Mouse (Mus musculus) MEL (cell line): ENCODE data around the gene Cdca3. TPM values are rescaled to one million over a fixed set of nuclear protein-coding genes. Genes with fewer than 3 reads are reported as not detected.
A peak's percentile ranks its signal among the peaks of the same experiment; 100 is the strongest.

Source experiments
- DNase-seq: peaks from one replicate; pipeline ENCODE4 v3.0.0; 2011; ENCODE audit warnings: low read depth, low spot score
- H3K27ac ChIP-seq: 2 replicates; pipeline ENCODE4 v1.5.1; 2012; ENCODE audit warnings: low read depth, mild to moderate bottlenecking, control low read depth, low read length, moderate library complexity; ENCODE audit not compliant: control insufficient read depth
- H3K27me3 ChIP-seq, 2 experiments: fragments of 150-350 bp in 1 of 2; sonication (generic) in 1 of 2; 2 replicates each; pipeline ENCODE4 v1.6.1; 2012; ENCODE audit warnings: low read length in 2 of 2, mild to moderate bottlenecking in 2 of 2, improper control_type of control experiment in 1 of 2, moderate library complexity in 1 of 2; ENCODE audit not compliant: insufficient read depth in 2 of 2, control insufficient read depth in 1 of 2
- H3K36me3 ChIP-seq, 2 experiments: 2 replicates each; pipeline ENCODE4 v1.6.1; 2012 to 2014; ENCODE audit warnings: low read length in 2 of 2, improper control_type of control experiment in 1 of 2, inconsistent platforms in 1 of 2, mild to moderate bottlenecking in 1 of 2; ENCODE audit not compliant: insufficient read depth in 2 of 2, control insufficient read depth in 1 of 2
- H3K4me1 ChIP-seq, 2 experiments: fragments of 150-350 bp in 1 of 2; sonication (generic) in 1 of 2; 2 replicates each; pipeline ENCODE4 v1.6.1; 2012; ENCODE audit warnings: low read length in 2 of 2, improper control_type of control experiment in 1 of 2, mild to moderate bottlenecking in 1 of 2; ENCODE audit not compliant: insufficient read depth in 2 of 2, control insufficient read depth in 1 of 2
- H3K4me3 ChIP-seq, 2 experiments: fragments of 150-350 bp in 1 of 2; sonication (generic) in 1 of 2; 2 replicates each; pipeline ENCODE4 v1.5.1; 2012; ENCODE audit warnings: low read depth in 2 of 2, low read length in 2 of 2, mild to moderate bottlenecking in 2 of 2, moderate library complexity in 2 of 2, control low read depth in 1 of 2, improper control_type of control experiment in 1 of 2; ENCODE audit not compliant: control insufficient read depth in 1 of 2, insufficient read depth in 1 of 2
- H3K79me2 ChIP-seq: 2 replicates; pipeline ENCODE4 v1.6.1; 2012; ENCODE audit warnings: mild to moderate bottlenecking, low read length, moderate library complexity; ENCODE audit not compliant: control insufficient read depth, poor library complexity, insufficient read depth
- H3K9ac ChIP-seq: 2 replicates; pipeline ENCODE4 v1.6.1; 2012; ENCODE audit warnings: low read depth, mild to moderate bottlenecking, control low read depth, low read length, moderate library complexity; ENCODE audit not compliant: control insufficient read depth, poor library complexity, severe bottlenecking
- H3K9me3 ChIP-seq: fragments of 150-350 bp; sonication (generic); replicated peaks from 2 replicates; pipeline ENCODE4 v1.6.1; 2012; ENCODE audit warnings: mild to moderate bottlenecking, low read length, improper control_type of control experiment, moderate library complexity; ENCODE audit not compliant: insufficient read depth
- BHLHE40 ChIP-seq: IDR thresholded peaks from 2 replicates; pipeline ENCODE4 v1.6.1; 2012; ENCODE audit warnings: low read depth, mild to moderate bottlenecking, inconsistent platforms, low read length, improper control_type of control experiment, borderline replicate concordance
- CHD1 ChIP-seq: IDR thresholded peaks from 2 replicates; pipeline ENCODE4 v1.6.1; 2012; ENCODE audit warnings: low read depth, mild to moderate bottlenecking, inconsistent platforms, low read length, improper control_type of control experiment
- E2F4 ChIP-seq: IDR thresholded peaks from 2 replicates; pipeline ENCODE4 v1.6.1; 2011; ENCODE audit warnings: low read depth, low read length, improper control_type of control experiment, borderline replicate concordance
- ETS1 ChIP-seq: IDR thresholded peaks from 2 replicates; pipeline ENCODE4 v1.6.1; 2012; ENCODE audit warnings: low read depth, mild to moderate bottlenecking, inconsistent platforms, low read length, improper control_type of control experiment, moderate library complexity
- GABPA ChIP-seq: IDR thresholded peaks from 2 replicates; pipeline ENCODE4 v1.6.1; 2012; ENCODE audit warnings: low read depth, mild to moderate bottlenecking, inconsistent platforms, low read length, improper control_type of control experiment, moderate library complexity
- GATA1 ChIP-seq: IDR thresholded peaks from 2 replicates; pipeline ENCODE4 v1.6.1; 2011; ENCODE audit warnings: low read depth, low read length, improper control_type of control experiment
- KAT2A ChIP-seq: conservative IDR thresholded peaks from 2 replicates; pipeline ENCODE4 v1.6.1; 2012; ENCODE audit warnings: low read depth, low read length, improper control_type of control experiment, inconsistent platforms
- MAX ChIP-seq: IDR thresholded peaks from 2 replicates; pipeline ENCODE4 v1.6.1; 2011; ENCODE audit warnings: low read length, improper control_type of control experiment
- MAZ ChIP-seq: IDR thresholded peaks from 2 replicates; pipeline ENCODE4 v1.6.1; 2012; ENCODE audit warnings: low read depth, mild to moderate bottlenecking, inconsistent platforms, low read length, improper control_type of control experiment
- MEF2A ChIP-seq: IDR thresholded peaks from 2 replicates; pipeline ENCODE4 v1.6.1; 2014; ENCODE audit warnings: low read depth, mild to moderate bottlenecking, inconsistent platforms, low read length, improper control_type of control experiment; ENCODE audit not compliant: poor library complexity, insufficient replicate concordance, severe bottlenecking; ENCODE audit errors: extremely low read depth
- MXI1 ChIP-seq: IDR thresholded peaks from 2 replicates; pipeline ENCODE4 v1.6.1; 2011; ENCODE audit warnings: mild to moderate bottlenecking, low read depth, low read length, improper control_type of control experiment
- MYB ChIP-seq: IDR thresholded peaks from 2 replicates; pipeline ENCODE4 v1.6.1; 2011; ENCODE audit warnings: mild to moderate bottlenecking, low read depth, low read length, improper control_type of control experiment
- NELFE ChIP-seq: IDR thresholded peaks from 2 replicates; pipeline ENCODE4 v1.6.1; 2011; ENCODE audit warnings: low read depth, low read length, improper control_type of control experiment
- POLR2A ChIP-seq, 2 experiments: IDR thresholded peaks; 2 replicates each; pipeline ENCODE4 v1.6.1; 2011 to 2012; ENCODE audit warnings: low read length in 2 of 2, mild to moderate bottlenecking in 2 of 2, control low read depth in 1 of 2, improper control_type of control experiment in 1 of 2, low read depth in 1 of 2, moderate library complexity in 1 of 2; ENCODE audit not compliant: control insufficient read depth in 1 of 2, insufficient read depth in 1 of 2, poor library complexity in 1 of 2
- POLR2AphosphoS2 ChIP-seq: IDR thresholded peaks from 2 replicates; pipeline ENCODE4 v1.6.1; 2011; ENCODE audit warnings: low read length, improper control_type of control experiment
- POLR2AphosphoS5 ChIP-seq: IDR thresholded peaks from 2 replicates; pipeline ENCODE4 v1.6.1; 2012; ENCODE audit warnings: low read depth, borderline replicate concordance, mild to moderate bottlenecking, inconsistent platforms, low read length, moderate library complexity, mixed read lengths
- RAD21 ChIP-seq: IDR thresholded peaks from 2 replicates; pipeline ENCODE4 v1.6.1; 2011; ENCODE audit warnings: mild to moderate bottlenecking, low read depth, low read length, improper control_type of control experiment
- RCOR1 ChIP-seq: IDR thresholded peaks from 2 replicates; pipeline ENCODE4 v1.6.1; 2012; ENCODE audit warnings: low read depth, mild to moderate bottlenecking, inconsistent platforms, low read length, improper control_type of control experiment
- SIN3A ChIP-seq: IDR thresholded peaks from 2 replicates; pipeline ENCODE4 v1.6.1; 2012; ENCODE audit warnings: low read length, improper control_type of control experiment, inconsistent platforms
- TBP ChIP-seq: IDR thresholded peaks from 2 replicates; pipeline ENCODE4 v1.8.0; 2011; ENCODE audit warnings: low read depth, low read length, improper control_type of control experiment
- TCF12 ChIP-seq: IDR thresholded peaks from 2 replicates; pipeline ENCODE4 v1.6.1; 2014; ENCODE audit warnings: low read depth, mild to moderate bottlenecking, inconsistent platforms, low read length, improper control_type of control experiment, moderate library complexity
- ZC3H11A ChIP-seq: IDR thresholded peaks from 2 replicates; pipeline ENCODE4 v1.6.1; 2012; ENCODE audit warnings: low read depth, mild to moderate bottlenecking, inconsistent platforms, low read length, improper control_type of control experiment
- ZKSCAN1 ChIP-seq: IDR thresholded peaks from 2 replicates; pipeline ENCODE4 v1.6.1; 2012; ENCODE audit warnings: low read depth, mild to moderate bottlenecking, inconsistent platforms, low read length, improper control_type of control experiment, moderate library complexity
- ZMIZ1 ChIP-seq: IDR thresholded peaks from 2 replicates; pipeline ENCODE4 v1.6.1; 2012; ENCODE audit warnings: low read depth, mild to moderate bottlenecking, inconsistent platforms, low read length, improper control_type of control experiment, moderate library complexity
- polyA plus RNA-seq, 2 experiments: library from polyadenylated mRNA; stranded (reverse) in 1 of 2; unstranded in 1 of 2; fragments of >175 nt in 1 of 2; fragments of >200 nt in 1 of 2; gene quantifications; 2 replicates each; pipeline versions ENCODE4 v1.2.1 to v1.2.4; 2012; ENCODE audit warnings: low replicate concordance in 2 of 2, low read depth in 1 of 2; ENCODE audit not compliant: insufficient read length in 2 of 2, insufficient read depth in 1 of 2, missing spikeins in 1 of 2
- total RNA-seq: library from RNA; depleted of rRNA; stranded (reverse); fragments of 300-350 nt; gene quantifications from 2 replicates; pipeline ENCODE4 v1.2.3, GENCODE M21; 2012

Cdca3 gene
- total and polyA plus RNA-seq, 3 experiments = 54.5 to 185 TPM; not detected in 1

GRCm38 (mm10) chr6:124859725-124860124 is 30.4 kb downstream of the Cdca3 start (continued):
- TF ChIP-seq KAT2A (no peak), RAD21 (peak; percentile 90), POLR2AphosphoS2 (no peak), GABPA (no peak), POLR2A (IDR thresholded peaks at IDR 0.05; ENCODE audit: control insufficient read depth in 1 of 2, insufficient read depth in 1 of 2, low read depth in 1 of 2, low read length in 2 of 2, poor library complexity in 1 of 2) (no peak), CHD1 (no peak), MEF2A (no peak)

GRCm38 (mm10) chr6:124860511-124860910 is 31.2 kb downstream of the Cdca3 start:
- DNase-seq = no peak
- no peaks in the 10 kb centered on the region for H3K9me3 ChIP-seq
- H3K27ac ChIP-seq = no peak overlapping the region
- no peaks in the 10 kb centered on the region for H3K36me3 ChIP-seq
- peaks cover 4 to 11% of the 10 kb centered on the region in 2 experiments; a peak in 3 of 4 replicates for H3K27me3 ChIP-seq
- H3K4me3 ChIP-seq = no peak overlapping the region
- H3K4me1 ChIP-seq = peaks cover 0 to 3% of the 10 kb centered on the region in 2 experiments; a peak in 2 of 4 replicates
- no peaks in the 10 kb centered on the region for H3K79me2 ChIP-seq
- no peak overlapping the region for H3K9ac ChIP-seq
- TF ChIP-seq MEF2A (no peak), ETS1 (no peak), ZKSCAN1 (no peak), TCF12 (no peak), POLR2AphosphoS2 (no peak), MXI1 (no peak), SIN3A (no peak), TBP (no peak), MAZ (no peak), E2F4 (no peak)
- TF ChIP-seq, all 39 proteins: peak for 0

GRCm38 (mm10) chr6:124861266-124861665 is 31.9 kb downstream of the Cdca3 start:
- Histone ChIP-seq H3K27ac (no peak overlapping the region), H3K36me3 (no peaks in the 10 kb centered on the region), H3K79me2 (no peaks in the 10 kb centered on the region), H3K9ac (no peak overlapping the region), H3K4me3 (no peak overlapping the region)
- no peak for TF ChIP-seq POLR2AphosphoS5
- no peak for TF ChIP-seq BHLHE40
- TF ChIP-seq RAD21 = no peak
- no peak for TF ChIP-seq MYB
- no peak for TF ChIP-seq KAT2A
- no peak for TF ChIP-seq RCOR1
- TF ChIP-seq MAX = no peak
- no peak for TF ChIP-seq TBP
- no peak for TF ChIP-seq NELFE
- no peak for TF ChIP-seq ZMIZ1
- no peak for TF ChIP-seq GATA1
- TF ChIP-seq CHD1 = no peak
- no peak for TF ChIP-seq ZKSCAN1
- TF ChIP-seq ZC3H11A = no peak
- no peak for TF ChIP-seq SIN3A
- TF ChIP-seq, all 39 proteins: peak for 0
- DNase-seq = no peak
- Histone ChIP-seq H3K4me1 (no peaks in the 10 kb centered on the region; a peak in 2 of 4 replicates), H3K9me3 (no peaks in the 10 kb centered on the region), H3K27me3 (peaks cover 4 to 11% of the 10 kb centered on the region in 2 experiments; a peak in 3 of 4 replicates)
